Mouse (Mus musculus) stomach, postnatal 0 days (tissue): ENCODE data around the gene Vps41.

Experiments used
- CTCF ChIP-seq: IDR thresholded peaks from 2 replicates; pipeline ENCODE4 v1.5.1; 2016; ENCODE audit warnings: antibody characterized with exemption, low read depth, mild to moderate bottlenecking, moderate library complexity
- EP300 ChIP-seq: optimal IDR thresholded peaks from 2 replicates; pipeline ENCODE3; 2016; ENCODE audit warnings: antibody characterized with exemption

- TF ChIP-seq CTCF (no peak), EP300 (no peak)
Observed at GRCm38 (mm10) chr13:18767893-18768292, 50.8 kb downstream of the Vps41 start.
